Mouse (Mus musculus) heart, embryonic 11.5 days (tissue): Measurements from ENCODE around the gene 2310057M21Rik. TPM values are rescaled to one million over a fixed set of nuclear protein-coding genes. Genes with fewer than 3 reads are reported as not detected.

ENCODE experiments used
- ATAC-seq: fragments of 200-750 bp; cut with Nextera tagmentation; replicated peaks from 2 replicates; pipeline ENCODE4 v1.8.0; 2017; ENCODE audit warnings: moderate library complexity; ENCODE audit not compliant: insufficient number of reproducible peaks, low FRiP score, low TSS enrichment
- H3K27ac ChIP-seq: fragments of 300-500 bp; sonication (generic); 2 replicates; pipeline ENCODE4 v1.5.1; 2014; ENCODE audit warnings: mild to moderate bottlenecking, low read depth, low read length
- H3K27me3 ChIP-seq: fragments of 300-500 bp; sonication (generic); 2 replicates; pipeline ENCODE4 v1.6.1; 2014; ENCODE audit warnings: mild to moderate bottlenecking, low read length, mixed read lengths; ENCODE audit not compliant: control insufficient read depth, insufficient read depth
- H3K36me3 ChIP-seq: fragments of 300-500 bp; sonication (generic); 2 replicates; pipeline ENCODE4 v1.6.1; 2014; ENCODE audit warnings: mild to moderate bottlenecking, low read length, moderate library complexity, mixed read lengths; ENCODE audit not compliant: control insufficient read depth, insufficient read depth
- H3K4me1 ChIP-seq: fragments of 300-500 bp; sonication (generic); 2 replicates; pipeline ENCODE4 v1.6.1; 2014; ENCODE audit warnings: low read length; ENCODE audit not compliant: control insufficient read depth, insufficient read depth
- H3K4me2 ChIP-seq: fragments of 300-500 bp; sonication (generic); 2 replicates; pipeline ENCODE4 v1.6.1; 2014; ENCODE audit warnings: mild to moderate bottlenecking, moderate library complexity
- H3K4me3 ChIP-seq: fragments of 300-500 bp; sonication (generic); 2 replicates; pipeline ENCODE4 v1.5.1; 2014; ENCODE audit warnings: low read depth, low read length
- H3K9ac ChIP-seq: fragments of 300-500 bp; sonication (generic); 2 replicates; pipeline ENCODE4 v1.6.1; 2014; ENCODE audit warnings: mild to moderate bottlenecking, low read depth, low read length, moderate library complexity
- H3K9me3 ChIP-seq: fragments of 300-500 bp; sonication (generic); replicated peaks from 2 replicates; pipeline ENCODE4 v1.6.1; 2016; ENCODE audit warnings: low read length; ENCODE audit not compliant: control insufficient read depth
- WGBS: fragments of 180-500 bp; shearing (Covaris S2); extraction: QIAGEN DNeasy Blood & Tissue Kit; methylation state at CpG from one replicate; pipeline ENCODE4 v1.1.7; 2014; ENCODE audit not compliant: insufficient replicate concordance; 5-methylcytosine and 5-hydroxymethylcytosine counted together
- polyA plus RNA-seq: library from polyadenylated mRNA; unstranded; fragments of >200 nt; fragmentation: Nextera tagmentation; extraction: Ambion mirVana; gene quantifications from 2 replicates; pipeline ENCODE4 v1.2.1, GENCODE M21; 2014

The 2310057M21Rik gene
- polyA plus RNA-seq, 1 experiment from 2014 or later, result 18.5 TPM

GRCm38 (mm10) chr7:131333564-131333963 is 29.0 kb downstream of the 2310057M21Rik start, which contains the start of gene Fam24a:
Fam24a (plus strand) TSS chr7:131333864.
- Histone ChIP-seq H3K4me1 (no peaks in the 10 kb centered on the region), H3K4me3 (no peak within 1 kb of the TSS), H3K27ac (no peak within 1 kb of the TSS), H3K27me3 (no peaks in the 10 kb centered on the region), H3K9me3 (no peaks in the 10 kb centered on the region), H3K9ac (no peak within 1 kb of the TSS), H3K36me3 (no peaks in the 10 kb centered on the region), H3K4me2 (no peak within 1 kb of the TSS)
- 45% methylated on average over 1 of the region's 1 CpGs for WGBS
- ATAC-seq, result no peak

DNA sequence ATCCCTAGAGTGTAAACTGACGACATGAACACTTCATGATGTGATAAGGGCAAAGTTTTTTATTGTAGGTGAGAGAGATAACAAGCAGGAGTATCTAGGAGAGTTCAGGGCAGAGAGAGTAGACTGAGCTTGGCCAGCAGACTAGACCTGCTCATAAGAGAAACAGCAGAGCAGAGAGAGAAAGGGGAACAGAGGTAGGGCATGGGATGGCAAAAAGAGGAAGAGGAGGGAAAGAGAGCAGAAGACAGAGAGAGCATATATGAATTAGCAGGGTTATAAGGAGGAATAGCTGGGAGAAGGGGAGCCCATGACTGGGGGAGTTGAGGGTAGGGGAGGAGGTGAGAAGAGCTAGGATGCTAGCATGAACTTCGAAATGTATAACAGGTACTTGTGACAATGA is 30.9 kb downstream of the 2310057M21Rik start:
- Histone ChIP-seq H3K4me1 (no peaks in the 10 kb centered on the region), H3K9me3 (no peaks in the 10 kb centered on the region), H3K4me3 (no peak overlapping the region), H3K4me2 (no peak overlapping the region), H3K36me3 (no peaks in the 10 kb centered on the region), H3K27ac (no peak overlapping the region), H3K9ac (no peak overlapping the region), H3K27me3 (no peaks in the 10 kb centered on the region)
- WGBS, result 42% methylated on average over 2 of the region's 2 CpGs
- ATAC-seq, result no peak

GRCm38 (mm10) chr7:131329416-131329815 is 33.1 kb downstream of the 2310057M21Rik start, which contains the start of gene Fam24b:
Fam24b (minus strand) TSS chr7:131329516.
- no peak within 1 kb of the TSS for H3K9ac ChIP-seq
- H3K27ac ChIP-seq, result no peak within 1 kb of the TSS
- no peak for ATAC-seq
- no peak within 1 kb of the TSS for H3K4me2 ChIP-seq
- WGBS, result 81% methylated on average over 5 of the region's 5 CpGs
- no peaks in the 10 kb centered on the region for H3K36me3 ChIP-seq
- no peak within 1 kb of the TSS for H3K4me3 ChIP-seq
- H3K4me1 ChIP-seq, result no peaks in the 10 kb centered on the region
- no peaks in the 10 kb centered on the region for H3K9me3 ChIP-seq
- H3K27me3 ChIP-seq, result no peaks in the 10 kb centered on the region

- no peak overlapping the region for H3K27ac ChIP-seq
Observed at GRCm38 (mm10) chr7:131327054-131327453, 35.5 kb downstream of the 2310057M21Rik start.

DNA sequence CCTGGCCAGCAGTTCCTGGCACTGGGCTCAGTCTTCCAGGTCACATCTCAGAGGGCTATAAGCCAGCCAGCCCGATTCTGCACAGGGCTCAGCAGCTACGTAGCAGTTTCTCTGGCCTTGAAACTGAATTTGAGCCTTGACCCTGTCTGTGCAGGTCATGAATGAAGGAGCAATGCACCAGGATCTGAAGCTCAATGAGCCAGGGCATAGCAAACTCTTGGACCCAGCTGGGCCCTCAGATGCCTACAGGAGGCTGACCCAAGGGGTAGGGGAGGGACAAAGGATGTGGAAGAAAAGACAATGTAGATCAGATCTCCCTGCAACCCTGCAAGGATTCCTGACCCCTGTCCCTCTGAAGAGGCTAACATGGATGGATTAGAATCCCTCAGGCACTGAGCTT is 40.4 kb downstream of the 2310057M21Rik start, which contains the start of gene Cuzd1:
Gene Cuzd1, minus strand, starts transcription at position 101 of the 400 bp plus-strand sequence.
- Histone ChIP-seq H3K27me3 (no peaks in the 10 kb centered on the region), H3K9ac (no peak within 1 kb of the TSS), H3K27ac (no peak within 1 kb of the TSS), H3K4me3 (no peak within 1 kb of the TSS), H3K9me3 (no peaks in the 10 kb centered on the region), H3K36me3 (no peaks in the 10 kb centered on the region), H3K4me2 (no peak within 1 kb of the TSS), H3K4me1 (no peaks in the 10 kb centered on the region)
- ATAC-seq, result no peak
- WGBS, result 78% methylated on average over 2 of the region's 2 CpGs

More at GRCm38 (mm10) chr7:131327054-131327453, 35.5 kb downstream of the 2310057M21Rik start:
- no peak overlapping the region for H3K9ac ChIP-seq
- no peak overlapping the region for H3K4me3 ChIP-seq
- H3K27me3 ChIP-seq, result no peaks in the 10 kb centered on the region
- no peak overlapping the region for H3K4me2 ChIP-seq
- no peak for ATAC-seq
- 84% methylated on average over 5 of the region's 5 CpGs for WGBS
- H3K4me1 ChIP-seq, result no peaks in the 10 kb centered on the region
- no peaks in the 10 kb centered on the region for H3K9me3 ChIP-seq
- H3K36me3 ChIP-seq, result no peaks in the 10 kb centered on the region

DNA sequence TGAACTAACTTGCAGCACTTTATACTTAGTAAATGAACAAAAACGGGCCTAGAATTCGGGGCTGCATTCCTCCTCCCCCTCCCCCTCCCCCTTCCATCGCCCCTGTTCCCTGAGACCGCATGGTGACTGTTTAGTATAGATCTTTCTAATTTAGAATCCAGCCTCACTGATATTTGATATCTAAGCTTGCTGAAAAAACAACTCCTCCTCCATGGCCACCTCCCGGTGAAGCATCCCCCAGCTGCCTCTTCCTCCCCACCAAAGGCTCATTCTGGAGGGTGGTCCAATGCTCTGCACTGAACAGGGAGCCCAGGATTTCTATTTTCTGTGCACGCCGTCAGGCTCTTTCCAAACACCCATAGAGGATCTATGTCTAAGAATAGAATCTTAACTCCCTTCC is 44.2 kb downstream of the 2310057M21Rik start:
- H3K9me3 ChIP-seq, result no peaks in the 10 kb centered on the region
- H3K36me3 ChIP-seq, result no peaks in the 10 kb centered on the region
- no peak overlapping the region for H3K4me3 ChIP-seq
- H3K27me3 ChIP-seq, result no peaks in the 10 kb centered on the region
- 53% methylated on average over 6 of the region's 7 CpGs for WGBS
- no peak overlapping the region for H3K27ac ChIP-seq
- no peak overlapping the region for H3K4me2 ChIP-seq
- no peak overlapping the region for H3K9ac ChIP-seq
- no peaks in the 10 kb centered on the region for H3K4me1 ChIP-seq
- ATAC-seq, result no peak

- no peak overlapping the region for H3K9ac ChIP-seq
- no peak overlapping the region for H3K27ac ChIP-seq
- no peaks in the 10 kb centered on the region for H3K36me3 ChIP-seq
- 51% methylated on average over 12 of the region's 12 CpGs for WGBS
- no peaks in the 10 kb centered on the region for H3K9me3 ChIP-seq
- no peak overlapping the region for H3K4me2 ChIP-seq
- H3K27me3 ChIP-seq, result no peaks in the 10 kb centered on the region
- ATAC-seq, result no peak
- no peaks in the 10 kb centered on the region for H3K4me1 ChIP-seq
- no peak overlapping the region for H3K4me3 ChIP-seq
Observed at GRCm38 (mm10) chr7:131317587-131317986, 45.0 kb downstream of the 2310057M21Rik start.

- Histone ChIP-seq H3K27ac (no peak overlapping the region), H3K4me1 (no peaks in the 10 kb centered on the region), H3K9ac (no peak overlapping the region), H3K36me3 (no peaks in the 10 kb centered on the region), H3K9me3 (no peaks in the 10 kb centered on the region), H3K4me2 (no peak overlapping the region), H3K4me3 (no peak overlapping the region), H3K27me3 (no peaks in the 10 kb centered on the region)
- WGBS, result 81% methylated on average over 7 of the region's 7 CpGs
- no peak for ATAC-seq
Observed at GRCm38 (mm10) chr7:131314493-131314892, 48.1 kb downstream of the 2310057M21Rik start.

DNA sequence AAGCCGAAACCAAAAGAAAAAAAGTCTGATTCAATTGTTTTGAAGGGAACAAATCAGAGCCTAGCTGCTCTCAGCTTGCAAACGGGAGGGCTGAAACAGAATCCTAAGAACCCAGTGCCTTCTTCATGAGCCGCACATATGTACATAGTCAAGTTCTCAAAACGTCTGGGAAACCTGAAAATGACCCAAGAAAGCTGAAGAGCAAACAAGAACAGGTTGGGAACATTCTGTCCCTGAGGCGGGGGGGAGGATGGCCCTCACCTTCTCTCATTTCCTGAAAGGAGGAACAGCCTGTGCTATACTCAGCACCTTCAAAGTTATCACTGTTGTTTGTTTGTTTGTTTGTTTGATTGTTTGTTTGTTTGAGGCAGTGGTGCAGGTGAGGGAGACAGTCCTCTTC is 55.8 kb downstream of the 2310057M21Rik start:
- 71% methylated on average over 5 of the region's 5 CpGs for WGBS

More for the DNA sequence above, 55.8 kb downstream of the 2310057M21Rik start:
- no peaks in the 10 kb centered on the region for H3K4me1 ChIP-seq
- H3K9ac ChIP-seq, result no peak overlapping the region
- H3K4me3 ChIP-seq, result no peak overlapping the region
- ATAC-seq, result no peak
- no peaks in the 10 kb centered on the region for H3K9me3 ChIP-seq
- no peak overlapping the region for H3K4me2 ChIP-seq
- H3K27ac ChIP-seq, result no peak overlapping the region
- H3K27me3 ChIP-seq, result no peaks in the 10 kb centered on the region
- H3K36me3 ChIP-seq, result no peaks in the 10 kb centered on the region
